Mouse (Mus musculus) ES-E14 (cell line): ENCODE data around the gene Lce1f. TPM values are rescaled to one million over a fixed set of nuclear protein-coding genes. Genes with fewer than 3 reads are reported as not detected.

Experiments
- DNase-seq: peaks from one replicate; pipeline ENCODE4 v3.0.0-alpha.2; 2013; ENCODE audit warnings: low read depth, low spot score
- H3K27ac ChIP-seq: 2 replicates; pipeline ENCODE4 v1.5.1; 2012; ENCODE audit warnings: low read depth, mild to moderate bottlenecking, low read length, moderate library complexity, mixed read lengths; ENCODE audit not compliant: poor library complexity, insufficient read depth, severe bottlenecking
- H3K36me3 ChIP-seq: 2 replicates; pipeline ENCODE4 v1.6.1; 2012; ENCODE audit warnings: mild to moderate bottlenecking, low read length, moderate library complexity, mixed read lengths; ENCODE audit not compliant: control insufficient read depth, poor library complexity, insufficient read depth, severe bottlenecking
- H3K4me1 ChIP-seq, 2 experiments: fragments of 150-350 bp in 1 of 2; sonication (generic) in 1 of 2; 2 replicates each; pipeline ENCODE4 v1.6.1; 2012; ENCODE audit warnings: low read length in 2 of 2, mild to moderate bottlenecking in 1 of 2, mixed read lengths in 1 of 2; ENCODE audit not compliant: control insufficient read depth in 2 of 2, insufficient read depth in 2 of 2, poor library complexity in 1 of 2
- H3K4me3 ChIP-seq, 2 experiments: fragments of 150-350 bp in 1 of 2; sonication (generic) in 1 of 2; 2 replicates each; pipeline ENCODE4 v1.5.1; 2012; ENCODE audit warnings: low read length in 2 of 2, low read depth in 1 of 2, mild to moderate bottlenecking in 1 of 2, mixed read lengths in 1 of 2; ENCODE audit not compliant: insufficient read depth in 1 of 2, poor library complexity in 1 of 2, severe bottlenecking in 1 of 2
- H3K9ac ChIP-seq: 2 replicates; pipeline ENCODE4 v1.6.1; 2012; ENCODE audit warnings: low read depth, mild to moderate bottlenecking, low read length, mixed read lengths; ENCODE audit not compliant: poor library complexity, insufficient read depth, severe bottlenecking
- H3K9me3 ChIP-seq: fragments of 150-350 bp; sonication (generic); 2 replicates; pipeline ENCODE4 v1.6.1; 2012; ENCODE audit warnings: low read depth, mild to moderate bottlenecking, low read length; ENCODE audit not compliant: control insufficient read depth, insufficient read depth
- CHD2 ChIP-seq: IDR thresholded peaks from 2 replicates; pipeline ENCODE4 v1.6.1; 2014; ENCODE audit warnings: mild to moderate bottlenecking, low read depth, low read length, inconsistent platforms
- HCFC1 ChIP-seq: IDR thresholded peaks from 2 replicates; pipeline ENCODE4 v1.6.1; 2012; ENCODE audit warnings: low read length, inconsistent platforms, borderline replicate concordance; ENCODE audit not compliant: insufficient read depth
- MAFK ChIP-seq: IDR thresholded peaks from 2 replicates; pipeline ENCODE4 v1.6.1; 2014; ENCODE audit warnings: mild to moderate bottlenecking, low read depth, low read length, inconsistent platforms; ENCODE audit not compliant: insufficient read depth
- ZC3H11A ChIP-seq: IDR thresholded peaks from 2 replicates; pipeline ENCODE4 v1.6.1; 2012; ENCODE audit warnings: low read depth, mild to moderate bottlenecking, inconsistent platforms, low read length, borderline replicate concordance
- ZNF384 ChIP-seq: IDR thresholded peaks from 2 replicates; pipeline ENCODE4 v1.6.1; 2012; ENCODE audit warnings: low read depth, low read length, inconsistent platforms
- in situ Hi-C, 2 experiments: fragments of 600-800 bp; cut with MboI; formaldehyde crosslinking; loops; one replicate each; pipeline ENCODE4 v1.15.1; 2025; ENCODE audit warnings: low sequenced_read_pairs in 2 of 2, inconsistent platforms in 1 of 2; ENCODE audit not compliant: unreplicated experiment in 2 of 2
- total RNA-seq: library from RNA; depleted of rRNA; stranded (reverse); fragments of 300-350 nt; gene quantifications from 2 replicates; pipeline ENCODE4 v1.2.3, GENCODE M21; 2012; rRNA removed

The Lce1f gene
- not detected in 2 replicates for total RNA-seq

DNA sequence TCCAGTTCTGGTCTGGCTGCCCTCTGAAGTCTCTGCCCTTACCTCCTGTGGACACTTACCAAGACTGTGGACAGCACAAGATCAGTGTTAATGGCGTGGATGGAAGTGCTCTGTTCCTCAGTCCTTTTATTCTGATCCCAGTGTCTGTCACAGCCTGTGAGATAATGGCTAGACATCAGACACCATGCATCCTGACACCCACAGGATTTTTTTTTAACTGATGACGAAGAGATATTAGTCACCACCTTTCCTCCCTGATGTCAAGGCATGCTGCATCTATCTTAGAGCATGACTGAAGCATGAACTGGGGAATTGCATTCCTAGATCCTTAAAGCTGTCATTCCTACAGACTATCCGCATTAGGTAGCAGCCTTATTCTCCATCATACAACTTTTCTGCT lies at the start of gene Lce1f:
Gene Lce1f (minus strand): TSS at position 101 of the 400 bp plus-strand sequence.
- in situ Hi-C loops, result no loop called here
- no peaks in the 10 kb centered on the region for H3K9me3 ChIP-seq

DNA sequence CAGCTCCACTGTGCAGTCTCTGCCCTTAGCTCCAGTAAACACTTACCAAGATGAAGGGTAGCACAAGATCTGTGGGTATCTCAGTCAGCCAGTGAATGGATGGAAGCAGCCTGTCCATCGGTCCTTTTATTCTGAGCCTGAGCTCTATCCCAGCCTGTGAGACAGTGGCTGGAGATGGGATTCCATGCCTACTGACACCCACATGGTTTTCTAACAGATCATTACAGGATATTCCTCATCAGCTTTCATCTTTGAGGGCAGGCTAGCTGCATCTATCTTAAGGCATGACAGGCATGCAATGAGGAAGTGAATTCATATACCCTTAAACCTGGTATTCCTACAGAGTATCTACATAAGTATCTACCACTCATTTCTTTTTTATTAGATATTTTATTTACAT lies 44.8 kb upstream of the Lce1f start, which contains the start of gene Lce1h:
Gene Lce1h (minus strand): TSS at position 101 of the 400 bp plus-strand sequence.
- Histone ChIP-seq H3K36me3 (no peaks in the 10 kb centered on the region), H3K9me3 (no peaks in the 10 kb centered on the region), H3K4me1 (no peaks in the 10 kb centered on the region), H3K4me3 (no peak within 1 kb of the TSS), H3K27ac (no peak within 1 kb of the TSS), H3K9ac (no peak within 1 kb of the TSS)
- no peak for TF ChIP-seq ZNF384
- no peak for TF ChIP-seq CHD2
- no peak for TF ChIP-seq HCFC1
- no peak for TF ChIP-seq ZC3H11A
- no peak for TF ChIP-seq MAFK
- in situ Hi-C loops, result no loop called here
- DNase-seq, result no peak

More for the DNA sequence above, at the start of gene Lce1f:
- Histone ChIP-seq H3K4me1 (no peaks in the 10 kb centered on the region), H3K27ac (no peak within 1 kb of the TSS), H3K9ac (no peak within 1 kb of the TSS), H3K36me3 (no peaks in the 10 kb centered on the region), H3K4me3 (no peak within 1 kb of the TSS)
- TF ChIP-seq CHD2, result no peak
- no peak for TF ChIP-seq MAFK
- TF ChIP-seq ZC3H11A, result no peak
- TF ChIP-seq HCFC1, result no peak
- no peak for TF ChIP-seq ZNF384
- no peak for DNase-seq

GRCm38 (mm10) chr3:92753197-92753596 lies 33.0 kb upstream of the Lce1f start:
- no peaks in the 10 kb centered on the region for H3K9me3 ChIP-seq
- in situ Hi-C loops, result no loop called here

DNA sequence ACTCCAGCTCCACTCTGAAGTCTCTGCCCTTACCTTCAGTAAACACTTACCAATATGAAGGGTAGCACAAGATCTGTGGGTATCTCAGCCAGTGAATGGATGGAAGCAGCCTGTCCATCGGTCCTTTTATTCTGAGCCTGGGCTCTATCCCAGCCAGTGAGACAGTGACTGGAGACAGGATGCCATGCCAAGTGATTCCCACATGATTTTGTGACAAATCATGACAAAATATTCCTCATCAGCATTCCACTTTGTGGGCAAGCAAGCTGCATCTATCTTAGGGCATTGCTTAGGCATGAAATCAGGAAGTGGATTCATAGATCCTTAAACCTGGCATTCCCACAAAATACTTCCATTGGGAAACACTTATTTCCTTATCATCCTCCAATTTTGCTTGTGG lies 32.1 kb upstream of the Lce1f start, which contains the start of gene Lce1g:
Gene Lce1g (minus strand): TSS at position 101 of the 400 bp plus-strand sequence.
- H3K27ac ChIP-seq, result no peak within 1 kb of the TSS
- no peaks in the 10 kb centered on the region for H3K9me3 ChIP-seq
- DNase-seq, result no peak
- H3K9ac ChIP-seq, result no peak within 1 kb of the TSS
- H3K36me3 ChIP-seq, result no peaks in the 10 kb centered on the region
- in situ Hi-C loops, result no loop called here
- no peak within 1 kb of the TSS for H3K4me3 ChIP-seq
- no peak for TF ChIP-seq ZC3H11A
- no peak for TF ChIP-seq HCFC1
- TF ChIP-seq MAFK, result no peak
- no peak for TF ChIP-seq ZNF384
- TF ChIP-seq CHD2, result no peak
- H3K4me1 ChIP-seq, result no peaks in the 10 kb centered on the region

More at GRCm38 (mm10) chr3:92753197-92753596, 33.0 kb upstream of the Lce1f start:
- H3K36me3 ChIP-seq, result no peaks in the 10 kb centered on the region
- TF ChIP-seq HCFC1 (no peak), MAFK (no peak), ZNF384 (no peak), CHD2 (no peak), ZC3H11A (no peak)
- H3K4me3 ChIP-seq, result no peak overlapping the region
- DNase-seq, result peak; percentile 16
- no peak overlapping the region for H3K27ac ChIP-seq
- H3K9ac ChIP-seq, result no peak overlapping the region
- no peaks in the 10 kb centered on the region for H3K4me1 ChIP-seq

GRCm38 (mm10) chr3:92738996-92739395 lies 18.8 kb upstream of the Lce1f start, which contains the start of gene Gm38119:
Gene Gm38119, minus strand, starts transcription at chr3:92739096.
- H3K9me3 ChIP-seq, result no peaks in the 10 kb centered on the region
- H3K27ac ChIP-seq, result no peak within 1 kb of the TSS
- no peak within 1 kb of the TSS for H3K4me3 ChIP-seq
- DNase-seq, result no peak
- no peaks in the 10 kb centered on the region for H3K4me1 ChIP-seq
- no peaks in the 10 kb centered on the region for H3K36me3 ChIP-seq
- H3K9ac ChIP-seq, result no peak within 1 kb of the TSS
- no peak for TF ChIP-seq MAFK
- no peak for TF ChIP-seq HCFC1
- TF ChIP-seq CHD2, result no peak
- TF ChIP-seq ZC3H11A, result no peak
- no peak for TF ChIP-seq ZNF384
- in situ Hi-C loops, result no loop called here
